10 mouse cellular contexts compared by ENCODE assay signal in genomic region chr2:10098598-10099215, GRCm38 (mm10). TPM values are rescaled to one million over a fixed set of nuclear protein-coding genes. Genes with fewer than 3 reads are reported as not detected.
DNase-seq lines count a peak whose midpoint lies in the region; ATAC-seq and TF ChIP-seq lines count a peak whose summit lies in the region.
"Had no signal": no experiment of that assay in that cellular context is flagged by ENCODE, and none has a peak within 500 bp of the region (broad histone marks: within the 10 kb centered on the region; RNA-seq: fewer than 3 reads in every experiment).

No protein-coding gene starts in this region.

- H3K9me3 ChIP-seq in hindbrain, embryonic 10.5 days = no peaks in the 10 kb centered on the region
- no peaks in the 10 kb centered on the region for H3K9me3 ChIP-seq in hindbrain, embryonic 12.5 days (replicated peaks)
- no peaks in the 10 kb centered on the region for H3K9me3 ChIP-seq in forebrain, embryonic 14.5 days (replicated peaks; ENCODE audit: control insufficient read depth, low read length)
- H3K9me3 ChIP-seq: embryonic facial prominence, embryonic 13.5 days; limb, embryonic 15.5 days had no signal

- no peak overlapping the region for H3K4me3 ChIP-seq in hindbrain, embryonic 10.5 days
- H3K4me3 ChIP-seq in hindbrain, embryonic 12.5 days = no peak overlapping the region
- no peak overlapping the region for H3K4me3 ChIP-seq in bone marrow, adult 2 months (replicated peaks; ENCODE audit: control insufficient read depth, low read depth, low read length)
- no peak overlapping the region for H3K4me3 ChIP-seq in forebrain, embryonic 14.5 days (ENCODE audit: low read depth, low read length)
- H3K4me3 ChIP-seq: embryonic facial prominence, embryonic 13.5 days; limb, embryonic 15.5 days had no signal

- DNase-seq in hindbrain, embryonic 10.5 days (ENCODE audit: low spot score) = peak; percentile 50
- peak; percentile 78 for DNase-seq in forebrain, embryonic 14.5 days (ENCODE audit: low spot score)
- peak; percentile 31 to 65 for DNase-seq in layer of hippocampus, postnatal 14 days (ENCODE audit: low spot score in 2 of 2)
- DNase-seq in naive thymus-derived CD4-positive, alpha-beta T cell, adult 2 months (ENCODE audit: low read depth) = peak; percentile 65
- no peak for DNase-seq in urinary bladder, postnatal 10 days (ENCODE audit: low spot score)

- no peak overlapping the region for H3K9ac ChIP-seq in hindbrain, embryonic 12.5 days
- no peak overlapping the region for H3K9ac ChIP-seq in forebrain, embryonic 14.5 days (ENCODE audit: low read length)
- H3K9ac ChIP-seq: embryonic facial prominence, embryonic 13.5 days; limb, embryonic 15.5 days had no signal

- peaks cover 8% of the 10 kb centered on the region for H3K36me3 ChIP-seq in hindbrain, embryonic 10.5 days
- no peaks in the 10 kb centered on the region for H3K36me3 ChIP-seq in hindbrain, embryonic 12.5 days
- no peaks in the 10 kb centered on the region for H3K36me3 ChIP-seq in forebrain, embryonic 14.5 days (ENCODE audit: control insufficient read depth, insufficient read depth, low read length)

- H3K4me2 ChIP-seq in hindbrain, embryonic 12.5 days (replicated peaks) = no peak overlapping the region
- no peak overlapping the region for H3K4me2 ChIP-seq in forebrain, embryonic 14.5 days (ENCODE audit: low read length)
- H3K4me2 ChIP-seq: embryonic facial prominence, embryonic 13.5 days; limb, embryonic 15.5 days had no signal

- no peaks in the 10 kb centered on the region for H3K4me1 ChIP-seq in hindbrain, embryonic 10.5 days (replicated peaks)
- no peaks in the 10 kb centered on the region for H3K4me1 ChIP-seq in hindbrain, embryonic 12.5 days
- no peaks in the 10 kb centered on the region for H3K4me1 ChIP-seq in bone marrow, adult 2 months (ENCODE audit: control insufficient read depth, insufficient read depth, low read length)
- no peaks in the 10 kb centered on the region for H3K4me1 ChIP-seq in forebrain, embryonic 14.5 days (ENCODE audit: control insufficient read depth, insufficient read depth, low read length)
- H3K4me1 ChIP-seq: embryonic facial prominence, embryonic 13.5 days; limb, embryonic 15.5 days had no signal

- H3K27me3 ChIP-seq in hindbrain, embryonic 10.5 days (ENCODE audit: insufficient read depth, poor library complexity, severe bottlenecking) = no peaks in the 10 kb centered on the region
- H3K27me3 ChIP-seq in hindbrain, embryonic 12.5 days = no peaks in the 10 kb centered on the region
- no peaks in the 10 kb centered on the region for H3K27me3 ChIP-seq in forebrain, embryonic 14.5 days (replicated peaks; ENCODE audit: control insufficient read depth, insufficient read depth, low read length)
- H3K27me3 ChIP-seq: embryonic facial prominence, embryonic 13.5 days; limb, embryonic 15.5 days had no signal

- TF ChIP-seq CTCF in bone marrow, adult 2 months (IDR thresholded peaks at IDR 0.05; ENCODE audit: control insufficient read depth, insufficient read depth, low read length) = 0 out of 2 replicates have a peak, but pooled peaks have one; percentile 16

- 36% methylated on average over 9 of the region's 9 CpGs for WGBS in hindbrain, embryonic 10.5 days
- WGBS in hindbrain, embryonic 12.5 days = 36% methylated on average over 9 of the region's 9 CpGs
- 43% methylated on average over 9 of the region's 9 CpGs for WGBS in bone marrow, adult 2 months
- WGBS in forebrain, embryonic 14.5 days = 32% methylated on average over 9 of the region's 9 CpGs

- no peak for TF ChIP-seq POLR2A in bone marrow, adult 2 months (IDR thresholded peaks at IDR 0.05; ENCODE audit: borderline replicate concordance, control insufficient read depth, low read depth, low read length)

- ATAC-seq in hindbrain, embryonic 12.5 days (ENCODE audit: low FRiP score) = no peak
- peak; percentile 60 for ATAC-seq in CD4-positive, CD25-positive, alpha-beta regulatory T cell, adult 4 months
- ATAC-seq in forebrain, embryonic 14.5 days = peak; percentile 60

- H3K27ac ChIP-seq in hindbrain, embryonic 10.5 days = no peak overlapping the region
- no peak overlapping the region for H3K27ac ChIP-seq in hindbrain, embryonic 12.5 days
- no peak overlapping the region for H3K27ac ChIP-seq in bone marrow, adult 2 months (ENCODE audit: control insufficient read depth, insufficient read depth, low read depth, low read length, poor library complexity)
- no peak overlapping the region for H3K27ac ChIP-seq in forebrain, embryonic 14.5 days (ENCODE audit: low read depth, low read length)
- H3K27ac ChIP-seq: embryonic facial prominence, embryonic 13.5 days; limb, embryonic 15.5 days had no signal

RNA-seq across cellular contexts. Expression of gene Kin, which starts 18.3 kb away (rescaled TPM):
- 30.3 and 35.5 TPM in 2 replicates for polyA plus RNA-seq in hindbrain, embryonic 10.5 days (2016; fragmentation: Nextera tagmentation; extraction: Ambion mirVana)
- polyA plus RNA-seq in hindbrain, embryonic 12.5 days (2016; fragmentation: Nextera tagmentation; extraction: Ambion mirVana) = 39.4 and 42.1 TPM in 2 replicates
- polyA plus RNA-seq in CD4-positive, CD25-positive, alpha-beta regulatory T cell, adult 4 months (2017; shearing (Covaris generic)) = 10 to 100 TPM; 24.9 to 38.3 TPM
- 54.6 and 81.6 TPM in 2 replicates for polyA plus RNA-seq in bone marrow, adult 2 months (2011; ENCODE audit: insufficient read depth, insufficient read length, low replicate concordance, missing spikeins)
- 36.7 and 39.5 TPM in 2 replicates for polyA plus RNA-seq in forebrain, embryonic 14.5 days (2014; fragmentation: Nextera tagmentation; extraction: Ambion mirVana)
- total RNA-seq in layer of hippocampus, postnatal 14 days (2021) = 10 to 100 TPM; 12.3 to 15.3 TPM

RNA-seq across cellular contexts. Expression of gene Atp5c1, which starts 18.4 kb away (rescaled TPM):
- polyA plus RNA-seq in hindbrain, embryonic 10.5 days (2016; fragmentation: Nextera tagmentation; extraction: Ambion mirVana) = 487 TPM in 2 replicates
- 467 and 468 TPM in 2 replicates for polyA plus RNA-seq in hindbrain, embryonic 12.5 days (2016; fragmentation: Nextera tagmentation; extraction: Ambion mirVana)
- polyA plus RNA-seq in CD4-positive, CD25-positive, alpha-beta regulatory T cell, adult 4 months (2017; shearing (Covaris generic)) = 100 to 1,000 TPM; 553 to 566 TPM
- 71.5 and 128 TPM in 2 replicates for polyA plus RNA-seq in bone marrow, adult 2 months (2011; ENCODE audit: insufficient read depth, insufficient read length, low replicate concordance, missing spikeins)
- polyA plus RNA-seq in forebrain, embryonic 14.5 days (2014; fragmentation: Nextera tagmentation; extraction: Ambion mirVana) = 639 and 699 TPM in 2 replicates
- total RNA-seq in layer of hippocampus, postnatal 14 days (2021) = 100 to 1,000 TPM; 304 to 314 TPM

RNA-seq across cellular contexts. Expression of gene Itih2, which starts 32.5 kb away (rescaled TPM):
- polyA plus RNA-seq in hindbrain, embryonic 10.5 days (2016; fragmentation: Nextera tagmentation; extraction: Ambion mirVana) = 0.10 and 0.22 TPM in 2 replicates
- polyA plus RNA-seq in hindbrain, embryonic 12.5 days (2016; fragmentation: Nextera tagmentation; extraction: Ambion mirVana) = 0.76 and 0.93 TPM in 2 replicates
- not detected for polyA plus RNA-seq in CD4-positive, CD25-positive, alpha-beta regulatory T cell, adult 4 months (2017; shearing (Covaris generic))
- polyA plus RNA-seq in bone marrow, adult 2 months (2011; ENCODE audit: insufficient read depth, insufficient read length, low replicate concordance, missing spikeins) = 1.1 and 1.7 TPM in 2 replicates
- polyA plus RNA-seq in forebrain, embryonic 14.5 days (2014; fragmentation: Nextera tagmentation; extraction: Ambion mirVana) = 1.4 and 3.0 TPM in 2 replicates
- 1 to 10 TPM; 1.1 to 2.3 TPM for total RNA-seq in layer of hippocampus, postnatal 14 days (2021)

RNA-seq across cellular contexts. Expression of gene Taf3, which starts 50.3 kb away (rescaled TPM):
- 13.6 and 16.2 TPM in 2 replicates for polyA plus RNA-seq in hindbrain, embryonic 10.5 days (2016; fragmentation: Nextera tagmentation; extraction: Ambion mirVana)
- 17.3 and 17.6 TPM in 2 replicates for polyA plus RNA-seq in hindbrain, embryonic 12.5 days (2016; fragmentation: Nextera tagmentation; extraction: Ambion mirVana)
- 10 to 100 TPM; 16.5 to 17.0 TPM for polyA plus RNA-seq in CD4-positive, CD25-positive, alpha-beta regulatory T cell, adult 4 months (2017; shearing (Covaris generic))
- 6.5 and 7.9 TPM in 2 replicates for polyA plus RNA-seq in bone marrow, adult 2 months (2011; ENCODE audit: insufficient read depth, insufficient read length, low replicate concordance, missing spikeins)
- polyA plus RNA-seq in forebrain, embryonic 14.5 days (2014; fragmentation: Nextera tagmentation; extraction: Ambion mirVana) = 10.9 and 13.2 TPM in 2 replicates
- 10 to 100 TPM; 11.8 to 12.9 TPM for total RNA-seq in layer of hippocampus, postnatal 14 days (2021)

RNA-seq across cellular contexts. Expression of gene Itih5, which starts 54.7 kb away (rescaled TPM):
- polyA plus RNA-seq in hindbrain, embryonic 10.5 days (2016; fragmentation: Nextera tagmentation; extraction: Ambion mirVana) = 3.8 and 5.6 TPM in 2 replicates
- 6.0 and 7.7 TPM in 2 replicates for polyA plus RNA-seq in hindbrain, embryonic 12.5 days (2016; fragmentation: Nextera tagmentation; extraction: Ambion mirVana)
- polyA plus RNA-seq in CD4-positive, CD25-positive, alpha-beta regulatory T cell, adult 4 months (2017; shearing (Covaris generic)) = 10 to 100 TPM; 12.7 to 16.9 TPM
- polyA plus RNA-seq in bone marrow, adult 2 months (2011; ENCODE audit: insufficient read depth, insufficient read length, low replicate concordance, missing spikeins) = 1.7 TPM in 2 replicates
- polyA plus RNA-seq in forebrain, embryonic 14.5 days (2014; fragmentation: Nextera tagmentation; extraction: Ambion mirVana) = 3.4 and 5.8 TPM in 2 replicates
- total RNA-seq in layer of hippocampus, postnatal 14 days (2021) = 10 to 100 TPM; 17.9 to 21.0 TPM
